Mouse (Mus musculus): ENCODE data around the gene Tm4sf1. TPM values are rescaled to one million over a fixed set of nuclear protein-coding genes. Genes with fewer than 3 reads are reported as not detected.

Tm4sf1 gene
- not detected for total RNA-seq (2023)

DNA sequence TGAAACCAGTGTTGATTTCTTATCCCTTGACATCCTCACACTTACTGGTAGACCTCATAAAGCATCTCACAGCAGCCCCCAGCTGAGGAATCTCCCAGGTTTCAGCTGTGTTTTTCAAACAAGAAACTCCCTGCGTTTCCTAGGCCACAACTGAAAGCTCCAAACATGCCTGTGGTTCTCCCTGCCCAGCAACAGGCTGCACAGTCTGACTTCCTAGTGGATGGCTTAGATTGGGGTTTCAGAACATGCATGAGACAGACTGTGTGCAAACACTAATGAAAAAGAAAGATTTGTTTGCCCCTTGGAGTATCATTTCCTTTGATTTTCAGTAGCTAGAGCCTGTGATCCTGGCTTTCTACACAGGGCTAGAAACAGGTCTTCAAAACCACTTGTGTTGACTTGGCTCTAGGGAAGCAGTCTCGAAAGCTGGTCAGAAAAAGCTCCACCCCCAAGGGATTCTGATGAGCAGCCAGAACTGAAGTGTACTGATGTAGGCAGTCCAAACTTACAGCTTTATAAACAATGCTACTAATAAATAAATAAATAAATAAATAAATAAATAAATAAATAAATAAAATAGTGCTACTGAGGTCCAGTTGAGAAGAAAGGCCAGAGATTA, at the start of gene Tm4sf1:
Gene Tm4sf1, minus strand, starts transcription at position 68 of the 619 bp plus-strand sequence.

Other genes with a start within 250 kb of the Tm4sf1 start
- gene Tm4sf4, start 123.3 kb upstream of the Tm4sf1 start, total RNA-seq (2023), result not detected